Mouse (Mus musculus): ENCODE results near the gene Kif2c.

Kif2c gene

GRCm38 (mm10) chr4:117202992-117203354, 20.5 kb upstream of the Kif2c start:
- POLR2A ChIA-PET = interaction anchor here (0.6 to 6.0 kb wide), 69 partner anchors 8 to 518 kb away, joined by 3 to 281 read pairs (median 6); partner anchors contain the start of genes Kif2c (in 3 of the 4), Armh1 (in 2 of the 4), Plk3 (in 2 of the 4) and Prdx1 (in 2 of the 4)

GRCm38 (mm10) chr4:117202046-117202991, 19.9 kb upstream of the Kif2c start:
- POLR2A ChIA-PET = interaction anchor here (0.5 to 6.0 kb wide), 143 partner anchors 7 to 1341 kb away, joined by 3 to 281 read pairs (median 4); partner anchors contain the start of genes Armh1 (in 3 of the 4), Kif2c (in 3 of the 4), Rps8 (in 3 of the 4) and Plk3 (in 2 of the 4)
- CTCF ChIA-PET = interaction anchor here (0.6 to 2.6 kb wide), 22 partner anchors 12 to 1004 kb away, joined by 3 to 9 read pairs (median 3); partner anchors contain the start of gene Kif2c (in 2 of the 4)

More at GRCm38 (mm10) chr4:117202992-117203354, 20.5 kb upstream of the Kif2c start:
- CTCF ChIA-PET = interaction anchor here in 3 of 4 experiments (0.5 to 2.6 kb wide), 11 partner anchors 9 to 1004 kb away, joined by 3 to 8 read pairs (median 4); partner anchors contain the start of gene Kif2c (in 1 of the 3)

GRCm38 (mm10) chr4:117191804-117192203, 9.4 kb upstream of the Kif2c start:
- ChIA-PET CTCF (interaction anchor here in 1 of 4 experiments (1.5 kb wide), 1 partner anchor 12 kb away, joined by 4 read pairs; no protein-coding TSS in a partner anchor), POLR2A (interaction anchor here (0.8 to 5.5 kb wide), 35 partner anchors 9 to 460 kb away, joined by 3 to 281 read pairs (median 19); partner anchors contain the start of genes Kif2c (in 2 of the 4), Rps8 (in 2 of the 4), Btbd19 (in 1 of the 4) and Plk3 (in 1 of the 4))

GRCm38 (mm10) chr4:117190660-117191059, 8.2 kb upstream of the Kif2c start:
- ChIA-PET CTCF (interaction anchor here in 2 of 4 experiments (1.5 to 1.9 kb wide), 3 partner anchors 11 to 13 kb away, joined by 4 to 8 read pairs (median 7); no protein-coding TSS in a partner anchor), POLR2A (interaction anchor here (0.6 to 5.5 kb wide), 66 partner anchors 8 to 470 kb away, joined by 3 to 281 read pairs (median 11); partner anchors contain the start of genes Kif2c (in 2 of the 4), Rps8 (in 2 of the 4), Armh1 (in 1 of the 4) and Btbd19 (in 1 of the 4))

DNA sequence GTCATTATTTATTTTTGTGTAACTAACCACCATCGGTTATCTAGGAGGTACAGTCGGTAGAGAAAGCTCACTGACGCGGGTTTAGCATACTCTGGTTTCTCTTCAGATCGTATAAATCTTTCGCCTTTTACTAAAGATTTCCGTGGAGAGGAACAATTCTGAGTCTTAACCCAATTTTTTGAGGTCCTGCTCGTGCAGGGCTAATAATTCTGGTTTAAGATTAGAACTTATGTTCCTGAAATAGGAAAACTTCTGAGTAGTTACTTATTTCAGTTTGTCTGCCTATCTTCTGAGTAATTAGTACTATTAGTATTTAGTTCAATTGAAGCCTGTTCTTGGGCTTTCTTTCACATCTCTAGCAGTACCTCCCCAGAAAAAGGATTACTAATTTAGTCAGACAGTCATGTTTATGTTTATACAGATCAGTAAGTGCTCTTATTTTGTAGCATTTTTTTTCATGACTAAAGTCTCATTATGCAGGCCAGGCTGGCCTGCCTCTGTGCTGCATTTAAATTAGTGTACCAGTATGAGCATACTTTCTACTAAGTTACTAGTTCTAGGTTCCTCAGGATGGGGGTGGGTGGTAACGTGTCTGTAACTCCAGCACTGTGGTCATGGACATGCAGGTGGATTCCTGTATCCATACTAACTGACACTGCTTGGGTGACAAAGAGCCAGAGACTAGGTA, 7.6 kb upstream of the Kif2c start:
- ChIA-PET CTCF (interaction anchor here (0.6 to 1.9 kb wide), 6 partner anchors 12 to 504 kb away, joined by 3 to 8 read pairs (median 4); no protein-coding TSS in a partner anchor), POLR2A (interaction anchor here (0.5 to 5.5 kb wide), 133 partner anchors 8 to 1136 kb away, joined by 3 to 281 read pairs (median 4); partner anchors contain the start of genes Rps8 (in 3 of the 4), Armh1 (in 2 of the 4), Btbd19 (in 2 of the 4) and Ccdc163 (in 2 of the 4))

DNA sequence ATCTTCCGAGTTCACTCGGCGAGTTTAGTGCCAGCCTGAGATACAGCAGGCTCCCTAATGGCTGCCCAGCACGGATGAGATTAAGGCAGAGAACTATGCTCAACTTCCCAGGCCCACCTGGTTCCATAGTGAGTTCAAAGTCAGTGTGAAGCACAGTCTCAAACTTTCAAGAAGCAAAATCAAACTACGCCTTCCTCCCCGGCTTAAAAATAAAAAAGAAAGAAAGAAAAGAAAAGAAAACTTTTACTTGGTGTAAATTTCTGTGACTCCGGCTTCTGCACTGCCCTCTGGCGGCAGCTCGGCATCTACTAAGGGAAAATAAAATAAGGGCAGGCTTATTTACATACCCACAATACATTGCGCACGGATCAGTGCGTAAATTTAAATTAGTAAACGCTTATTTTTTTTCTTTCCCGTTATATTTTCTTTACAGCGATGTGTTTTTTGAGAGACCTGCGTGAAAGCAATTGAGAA, 7.0 kb upstream of the Kif2c start:
- ChIA-PET CTCF (interaction anchor here (0.7 to 1.9 kb wide), 5 partner anchors 12 to 51 kb away, joined by 3 to 8 read pairs (median 4); no protein-coding TSS in a partner anchor), POLR2A (interaction anchor here (0.5 to 5.5 kb wide), 126 partner anchors 8 to 1136 kb away, joined by 3 to 281 read pairs (median 4); partner anchors contain the start of genes Btbd19 (in 3 of the 4), Rps8 (in 3 of the 4), Armh1 (in 2 of the 4) and Ccdc163 (in 2 of the 4))

DNA sequence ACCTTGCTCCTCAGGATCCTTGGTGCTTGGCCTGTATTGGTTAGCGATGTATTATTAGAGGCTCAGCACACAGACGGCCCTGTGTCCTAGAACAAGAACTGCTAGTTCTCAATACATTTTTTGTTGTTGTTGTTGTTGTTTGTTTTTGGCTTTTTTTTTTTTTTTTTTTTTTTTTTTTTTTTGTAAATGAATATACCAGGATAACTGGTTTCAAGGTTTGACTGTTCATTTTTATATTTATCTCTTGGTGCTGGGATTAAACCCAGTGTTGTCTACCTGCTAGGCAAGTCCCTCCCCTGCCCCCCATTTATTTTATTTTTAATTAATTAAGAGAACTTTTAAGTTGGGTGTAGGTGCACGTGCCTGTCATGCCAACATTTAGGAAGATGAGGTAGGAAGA, 6.5 kb upstream of the Kif2c start:
- POLR2A ChIA-PET = interaction anchor here (0.6 to 5.5 kb wide), 109 partner anchors 7 to 1135 kb away, joined by 3 to 281 read pairs (median 5); partner anchors contain the start of genes Btbd19 (in 3 of the 4), Rps8 (in 3 of the 4), Armh1 (in 2 of the 4) and Ccdc163 (in 2 of the 4)
- CTCF ChIA-PET = interaction anchor here in 3 of 4 experiments (0.8 to 1.9 kb wide), 4 partner anchors 13 to 51 kb away, joined by 3 to 8 read pairs (median 4); no protein-coding TSS in a partner anchor

GRCm38 (mm10) chr4:117182759-117183096, 289 bp upstream of the Kif2c start:
- POLR2A ChIA-PET = interaction anchor here (0.7 to 69.0 kb wide), 75 partner anchors 8 to 837 kb away, joined by 3 to 3713 read pairs (median 6); partner anchors contain the start of genes Btbd19 (in 3 of the 4), Plk3 (in 3 of the 4), Rps8 (in 3 of the 4) and Armh1 (in 2 of the 4)
- CTCF ChIA-PET = interaction anchor here in 2 of 4 experiments (0.7 to 2.2 kb wide), 10 partner anchors 13 to 180 kb away, joined by 3 to 11 read pairs (median 3); no protein-coding TSS in a partner anchor

GRCm38 (mm10) chr4:117169936-117170335, 12.5 kb downstream of the Kif2c start:
- ChIA-PET POLR2A (interaction anchor here (0.6 to 69.0 kb wide), 47 partner anchors 8 to 539 kb away, joined by 3 to 3713 read pairs (median 5); partner anchors contain the start of genes Kif2c (in 4 of the 4), Rps8 (in 4 of the 4), Btbd19 (in 2 of the 4) and Plk3 (in 2 of the 4)), CTCF (interaction anchor here in 3 of 4 experiments (0.9 to 1.6 kb wide), 8 partner anchors 9 to 167 kb away, joined by 3 to 11 read pairs (median 4); partner anchors contain the start of genes Kif2c (in 1 of the 3) and Rps8 (in 1 of the 3))

GRCm38 (mm10) chr4:117161183-117161582, 21.3 kb downstream of the Kif2c start:
- ChIA-PET CTCF (interaction anchor here in 1 of 4 experiments (1.6 to 5.4 kb wide), 2 partner anchors 11 to 15 kb away, joined by 5 to 22 read pairs; no protein-coding TSS in a partner anchor), POLR2A (interaction anchor here (0.5 to 69.1 kb wide), 21 partner anchors 1 to 158 kb away, joined by 3 to 3713 read pairs (median 7); partner anchors contain the start of genes Btbd19 (in 2 of the 4), Kif2c (in 2 of the 4), Plk3 (in 2 of the 4) and Rps8 (in 2 of the 4))

- ChIA-PET POLR2A (interaction anchor here (0.6 to 69.1 kb wide), 32 partner anchors 3 to 451 kb away, joined by 3 to 3713 read pairs (median 5); partner anchors contain the start of genes Btbd19 (in 3 of the 4), Kif2c (in 3 of the 4), Plk3 (in 3 of the 4) and Tctex1d4 (in 3 of the 4)), CTCF (interaction anchor here in 3 of 4 experiments (0.6 to 5.4 kb wide), 8 partner anchors 10 to 706 kb away, joined by 3 to 22 read pairs (median 3); no protein-coding TSS in a partner anchor)
Measured at GRCm38 (mm10) chr4:117159666-117160065, 22.8 kb downstream of the Kif2c start.

DNA sequence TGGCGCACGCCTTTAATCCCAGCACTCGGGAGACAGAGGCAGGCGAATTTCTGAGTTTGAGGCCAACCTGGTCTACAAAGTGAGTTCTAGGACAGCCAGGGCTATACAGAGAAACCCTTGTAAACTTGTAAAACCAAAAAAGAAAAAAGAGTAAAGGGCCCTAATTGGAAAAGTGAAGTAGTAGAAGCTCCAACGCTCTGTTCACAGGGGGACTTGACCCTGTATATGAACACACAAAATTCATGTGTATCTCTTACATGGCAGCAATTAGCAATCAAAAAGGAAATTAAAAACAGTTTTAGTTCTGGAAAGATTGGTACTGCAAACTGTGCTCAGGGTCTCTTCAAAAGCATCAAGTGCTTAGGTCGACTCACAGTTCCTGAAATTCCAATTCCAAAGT, 26.1 kb downstream of the Kif2c start:
- ChIA-PET CTCF (interaction anchor here in 3 of 4 experiments (0.6 to 2.6 kb wide), 11 partner anchors 10 to 401 kb away, joined by 3 to 15 read pairs (median 4); no protein-coding TSS in a partner anchor), POLR2A (interaction anchor here (0.6 to 69.1 kb wide), 87 partner anchors 4 to 1927 kb away, joined by 3 to 3713 read pairs (median 6); partner anchors contain the start of genes Btbd19 (in 3 of the 4), Kif2c (in 3 of the 4), Plk3 (in 3 of the 4) and Tctex1d4 (in 3 of the 4))

DNA sequence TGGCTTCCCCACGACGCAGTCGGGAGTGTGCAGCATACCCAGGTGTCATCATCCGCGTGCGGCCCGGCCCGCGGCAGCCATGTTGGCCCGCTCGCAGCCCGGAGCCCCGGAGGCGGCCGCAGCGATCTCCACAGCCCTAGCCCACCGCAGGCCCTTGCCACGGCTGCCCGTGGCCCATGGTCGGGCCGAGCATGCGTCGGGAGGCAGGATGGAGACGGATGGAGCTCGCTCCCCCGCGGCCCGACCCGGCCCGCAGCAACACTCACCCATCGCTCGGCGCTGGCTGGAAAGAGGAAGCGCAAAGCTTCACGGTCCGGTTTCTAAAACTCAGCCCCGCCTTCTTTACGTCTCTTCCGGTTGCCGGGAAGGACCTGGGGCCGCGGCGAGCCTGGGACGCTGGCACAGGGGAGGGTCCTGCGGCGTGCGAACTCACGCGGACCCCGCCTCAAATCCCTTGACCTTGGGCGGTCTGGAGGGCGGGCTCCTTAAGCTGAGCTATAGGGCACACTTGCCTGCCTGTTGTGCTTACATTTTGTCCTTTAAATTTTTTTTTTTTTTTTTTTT, 26.6 kb downstream of the Kif2c start, which contains the start of gene Rps8:
Gene Rps8, minus strand, starts transcription at position 452 of the 564 bp plus-strand sequence.
- ChIA-PET CTCF (interaction anchor here in 3 of 4 experiments (0.6 to 2.6 kb wide), 11 partner anchors 10 to 402 kb away, joined by 3 to 15 read pairs (median 4); no protein-coding TSS in a partner anchor), POLR2A (interaction anchor here (0.6 to 69.1 kb wide), 91 partner anchors 3 to 1927 kb away, joined by 3 to 3713 read pairs (median 6); partner anchors contain the start of genes Btbd19 (in 3 of the 4), Kif2c (in 3 of the 4), Plk3 (in 3 of the 4) and Tctex1d4 (in 3 of the 4))

DNA sequence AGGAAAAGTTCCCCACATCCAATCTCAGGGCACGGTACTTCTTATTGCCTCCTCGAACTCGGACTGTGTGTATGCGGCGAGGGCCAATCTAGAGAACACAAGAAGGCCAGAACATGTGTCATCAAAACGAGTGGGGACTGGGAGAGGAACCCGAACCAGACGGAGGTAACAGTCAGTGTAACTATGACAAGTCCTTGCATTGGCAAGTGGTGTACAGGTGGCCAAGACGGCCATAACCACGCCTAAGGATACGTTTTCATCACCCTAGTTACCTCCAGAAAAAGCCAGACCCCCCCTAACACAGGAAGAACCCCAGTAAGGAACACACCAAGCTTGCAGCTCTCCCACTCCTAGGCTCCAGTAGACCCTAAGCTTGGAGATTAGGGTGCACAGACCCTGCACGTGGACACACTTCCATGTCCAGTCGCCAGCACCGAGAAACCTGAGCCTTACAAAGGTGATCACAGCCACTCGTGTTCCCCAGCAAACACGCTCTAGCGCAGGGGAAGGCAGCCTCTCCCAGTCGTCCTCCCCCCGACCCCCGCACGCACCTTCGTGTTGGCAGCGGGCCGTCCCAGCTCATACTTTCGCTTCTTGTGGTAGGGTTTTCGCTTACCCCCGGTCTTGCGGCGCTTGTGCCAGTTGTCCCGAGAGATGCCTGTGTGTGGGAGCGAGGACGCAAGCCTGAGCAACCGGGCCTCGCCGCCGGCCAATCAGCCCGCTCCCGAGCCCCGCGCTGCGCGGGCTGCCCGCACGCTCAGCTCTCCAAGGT, 27.2 kb downstream of the Kif2c start:
- POLR2A ChIA-PET = interaction anchor here (0.6 to 69.1 kb wide), 72 partner anchors 2 to 1080 kb away, joined by 3 to 3713 read pairs (median 6); partner anchors contain the start of genes Btbd19 (in 3 of the 4), Kif2c (in 3 of the 4), Plk3 (in 3 of the 4) and Tctex1d4 (in 3 of the 4)
- CTCF ChIA-PET = interaction anchor here in 3 of 4 experiments (0.6 to 2.6 kb wide), 6 partner anchors 9 to 402 kb away, joined by 3 to 13 read pairs (median 4); no protein-coding TSS in a partner anchor
